Mouse (Mus musculus): ENCODE data around the gene Rnf31. TPM values are rescaled to one million over a fixed set of nuclear protein-coding genes. Genes with fewer than 3 reads are reported as not detected.

Rnf31 gene
- total RNA-seq (2021): 10 to 100 TPM; 28.1 to 36.0 TPM
- long read RNA-seq, experiment 1, transcript Rnf31-201 (21 exons, 3,485 nt): major isoform, 16 of 22 reads
- long read RNA-seq, experiment 1, partial matches to known transcripts: 2 of 22 reads
- long read RNA-seq, experiment 1, other reads (novel, unspliced or antisense): 4 of 22 reads
- long read RNA-seq, experiment 2, transcript Rnf31-201 (21 exons, 3,485 nt): major isoform, 6 of 23 reads
- long read RNA-seq, experiment 2, partial matches to known transcripts: 14 of 23 reads
- long read RNA-seq, experiment 2, other reads (novel, unspliced or antisense): 3 of 23 reads

GRCm38 (mm10) chr14:55591331-55591891 is at the start of gene Rnf31:
Gene Rnf31 (plus strand): TSS chr14:55591708.
- peak; percentile 85 for DNase-seq (ENCODE audit: low spot score in 2 of 2)

GRCm38 (mm10) chr14:55542268-55542667 is 49.2 kb upstream of the Rnf31 start:
- DNase-seq (ENCODE audit: low spot score in 2 of 2): no peak

DNA sequence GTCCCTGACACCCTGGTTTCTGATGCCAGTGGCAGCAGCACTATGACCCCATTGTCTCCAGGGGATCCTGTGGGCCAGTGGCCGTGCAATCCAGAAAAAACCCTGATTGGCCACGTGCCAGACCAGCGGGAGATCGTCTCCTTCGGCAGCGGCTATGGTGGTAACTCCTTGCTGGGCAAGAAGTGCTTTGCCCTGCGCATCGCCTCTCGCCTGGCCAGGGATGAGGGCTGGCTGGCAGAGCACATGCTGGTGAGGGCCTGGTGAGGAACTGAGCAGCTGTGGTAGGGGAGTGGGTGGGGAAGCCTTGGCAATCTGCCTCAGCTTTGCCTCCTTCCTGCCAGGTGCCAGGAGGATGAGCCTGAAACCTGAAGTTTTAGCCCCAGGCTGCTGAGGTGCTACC is 47.2 kb upstream of the Rnf31 start:
- DNase-seq (ENCODE audit: low spot score in 2 of 2): no peak

DNA sequence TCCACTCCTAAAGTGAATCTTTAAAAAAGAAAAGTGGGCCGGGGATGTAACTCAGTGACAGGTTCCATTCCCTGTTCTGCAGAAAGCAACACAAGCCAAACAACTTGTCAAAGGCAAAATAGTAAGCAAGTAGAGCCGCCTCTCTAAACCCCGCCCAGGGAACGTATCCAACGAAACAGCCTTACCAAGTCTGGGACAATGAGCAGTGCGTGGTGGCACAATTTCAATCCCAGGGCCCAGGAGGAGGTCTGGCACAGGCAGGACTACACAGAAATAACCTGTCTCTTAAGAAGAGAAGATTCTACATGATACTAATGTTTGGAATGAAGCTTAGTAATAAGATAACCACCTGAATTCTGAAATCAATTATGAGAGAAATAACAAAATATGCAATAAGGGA is 41.3 kb upstream of the Rnf31 start:
- no peak for DNase-seq (ENCODE audit: low spot score in 2 of 2)

GRCm38 (mm10) chr14:55551347-55551746 is 40.2 kb upstream of the Rnf31 start:
- DNase-seq (ENCODE audit: low spot score in 2 of 2): no peak

DNA sequence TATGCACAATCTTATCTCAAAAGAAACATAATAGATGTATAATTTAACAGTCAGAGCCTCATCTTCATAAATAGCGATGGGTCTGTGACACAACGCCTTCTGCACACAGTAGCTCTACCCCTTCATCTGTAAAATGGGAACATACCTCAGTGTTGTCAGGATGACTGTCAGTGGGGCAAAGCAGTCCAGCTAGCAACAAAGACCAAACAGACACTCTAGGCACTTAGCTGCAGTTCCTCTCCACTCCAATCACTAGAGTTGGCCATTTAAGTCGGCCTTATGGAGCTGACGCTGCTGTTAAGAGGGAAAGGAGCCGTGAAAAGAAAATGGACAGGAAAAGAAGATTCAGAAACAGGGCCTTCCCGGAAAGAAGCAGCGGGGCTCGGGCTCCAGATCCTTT is 39.7 kb upstream of the Rnf31 start:
- no peak for DNase-seq (ENCODE audit: low spot score in 2 of 2)

DNA sequence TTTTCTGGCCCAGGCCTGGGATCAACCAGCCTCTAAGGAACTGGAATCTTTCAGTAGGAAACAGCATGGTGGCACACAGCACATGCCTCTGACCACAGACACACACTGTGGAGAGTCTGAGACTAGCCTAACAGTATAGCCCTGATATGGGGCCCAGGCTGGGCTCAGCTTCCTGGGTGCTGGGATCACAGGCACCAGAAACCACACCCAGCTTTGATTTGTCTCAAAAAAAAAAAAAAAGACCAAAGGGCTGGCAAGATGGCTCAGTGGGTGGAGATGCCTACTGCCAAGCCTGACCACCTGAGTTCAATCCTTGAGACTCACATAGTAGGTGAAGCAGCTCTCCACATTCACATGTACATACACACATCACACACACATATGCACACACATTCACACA is 36.9 kb upstream of the Rnf31 start:
- no peak for DNase-seq (ENCODE audit: low spot score in 2 of 2)

- no peak for DNase-seq (ENCODE audit: low spot score in 2 of 2)
Observed at GRCm38 (mm10) chr14:55555788-55556187, 35.7 kb upstream of the Rnf31 start.

GRCm38 (mm10) chr14:55557003-55557402 is 34.5 kb upstream of the Rnf31 start:
- peak; percentile 72 to 74 for DNase-seq (ENCODE audit: low spot score in 2 of 2)

DNA sequence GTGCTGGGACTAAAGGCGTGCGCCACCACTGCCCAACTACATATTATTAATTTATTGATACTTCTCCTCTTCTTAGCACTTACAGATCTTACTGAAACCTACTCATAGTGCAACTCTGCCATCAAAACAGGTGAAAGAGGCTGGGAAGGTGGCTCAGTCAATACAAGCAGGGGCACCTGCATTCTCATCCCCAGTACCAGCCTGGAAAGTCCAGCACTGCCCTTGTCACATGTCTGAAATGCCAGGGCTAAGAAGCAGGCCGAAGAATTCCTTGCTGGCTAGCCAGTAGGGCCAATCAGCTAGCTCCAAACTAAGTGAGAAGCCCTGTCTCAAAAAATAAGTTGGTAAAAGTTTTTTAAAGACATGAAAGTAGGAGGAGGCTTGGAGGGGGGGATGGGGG is 33.9 kb upstream of the Rnf31 start:
- no peak for DNase-seq (ENCODE audit: low spot score in 2 of 2)

- no peak for DNase-seq (ENCODE audit: low spot score in 2 of 2)
Observed at GRCm38 (mm10) chr14:55558740-55559448, 32.6 kb upstream of the Rnf31 start.

DNA sequence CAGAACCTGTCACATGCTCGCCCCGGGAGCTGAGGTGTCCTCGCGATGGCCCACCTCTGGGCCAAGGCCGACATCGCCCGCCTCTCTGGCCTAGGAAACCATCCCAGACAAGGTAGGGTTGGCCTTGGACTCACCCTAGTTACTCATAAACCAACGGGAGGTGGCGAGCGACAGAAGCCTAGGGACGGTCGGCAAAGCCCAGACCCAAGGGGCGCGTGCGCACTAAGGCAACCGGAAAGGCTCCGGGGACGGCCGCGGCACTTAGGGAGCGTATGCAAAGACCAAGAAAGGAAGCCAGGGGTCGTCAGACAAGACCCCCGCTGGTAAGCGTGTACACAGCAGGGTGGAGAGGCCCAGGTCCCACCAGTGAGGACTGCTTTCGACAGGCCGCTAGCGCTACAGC is 31.7 kb upstream of the Rnf31 start, which contains the start of gene Dcaf11:
Gene Dcaf11, plus strand, starts transcription at position 208 of the 403 bp plus-strand sequence.
- peak; percentile 81 to 84 for DNase-seq (ENCODE audit: low spot score in 2 of 2)

DNA sequence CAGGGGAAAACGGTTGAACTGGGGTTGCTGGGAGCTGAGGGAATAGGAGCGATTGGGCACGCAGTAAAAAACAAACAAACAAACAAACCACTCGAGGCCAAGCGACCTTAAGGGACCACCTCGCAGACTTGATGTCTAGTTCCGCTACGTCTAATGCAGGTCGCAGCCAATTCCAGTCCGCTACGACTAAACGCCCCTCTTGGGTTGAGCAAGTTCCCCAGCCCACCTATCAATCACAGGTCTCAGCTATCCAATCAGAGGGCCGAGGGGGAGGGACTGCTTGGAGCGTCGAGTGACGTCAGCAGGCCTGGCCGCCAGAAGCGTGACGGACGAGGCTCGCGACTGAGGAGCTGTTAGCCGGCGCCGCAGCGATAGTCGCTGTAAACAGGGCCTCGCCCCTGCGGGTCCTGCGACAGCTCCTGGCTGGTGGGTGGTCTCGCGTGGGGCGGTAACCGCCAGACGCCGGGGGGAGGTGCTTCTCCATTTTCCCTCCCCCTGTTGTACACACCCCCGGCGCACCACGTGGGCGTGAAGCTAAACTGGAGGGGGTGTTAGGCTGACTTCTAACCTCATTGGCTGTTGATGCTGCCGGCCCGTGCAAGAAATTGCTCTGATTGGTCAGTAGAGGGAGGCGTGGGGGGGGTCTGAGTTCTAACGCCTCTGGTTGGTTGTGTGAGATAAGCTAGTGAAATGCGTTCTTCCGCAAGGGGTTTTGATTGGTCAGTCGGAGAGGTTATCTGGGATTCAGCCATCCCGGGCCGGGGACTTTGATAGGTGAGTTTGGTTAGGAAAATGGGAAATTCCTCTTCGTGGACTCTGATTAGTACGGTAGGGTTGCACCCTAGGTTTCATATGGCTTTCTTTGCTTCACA is 31.1 kb upstream of the Rnf31 start, which contains the start of gene A730061H03Rik:
Gene A730061H03Rik, minus strand, starts transcription at position 205 of the 872 bp plus-strand sequence.
- DNase-seq (ENCODE audit: low spot score in 2 of 2): peak; percentile 92 to 94

DNA sequence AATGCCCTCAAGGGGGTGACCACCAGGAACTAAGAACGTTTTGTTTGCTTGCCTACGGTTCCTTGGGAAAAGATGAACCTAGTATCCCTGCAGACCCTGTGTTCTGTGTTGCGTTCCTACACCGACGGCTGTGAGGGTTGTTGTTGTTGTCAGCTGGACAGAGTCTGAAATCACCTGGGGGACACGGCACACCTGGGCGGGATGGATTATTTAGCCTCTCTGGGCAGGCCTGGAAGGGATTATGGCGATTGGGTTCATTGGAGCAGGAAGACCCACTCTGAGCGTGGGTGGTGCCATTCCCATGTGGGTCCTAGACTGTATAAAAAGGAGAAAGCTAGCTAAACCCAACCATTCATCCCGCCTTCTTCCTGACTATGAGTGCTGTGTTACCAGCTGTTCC is 29.6 kb upstream of the Rnf31 start:
- DNase-seq (ENCODE audit: low spot score in 2 of 2): no peak

- DNase-seq (ENCODE audit: low spot score in 2 of 2): no peak
Observed at GRCm38 (mm10) chr14:55563249-55563648, 28.3 kb upstream of the Rnf31 start.

DNA sequence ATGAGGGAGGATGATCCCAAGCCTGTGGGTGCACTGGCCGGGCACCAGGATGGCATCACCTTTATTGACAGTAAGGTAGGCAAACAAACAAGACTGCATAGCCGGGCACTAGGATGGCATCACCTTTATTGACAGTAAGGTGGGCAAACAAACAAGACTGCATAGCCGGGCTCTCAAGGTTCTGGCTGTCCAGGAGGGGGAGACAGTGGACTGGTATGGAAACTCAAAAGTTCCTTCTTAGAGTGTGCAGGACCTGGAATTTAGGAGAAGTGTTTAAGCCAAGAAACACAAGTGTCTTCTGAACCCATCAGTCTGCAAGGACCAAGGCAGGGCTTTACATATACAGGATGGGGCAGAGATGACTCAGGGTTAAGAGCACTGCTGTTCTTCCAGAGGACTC is 25.8 kb upstream of the Rnf31 start:
- DNase-seq (ENCODE audit: low spot score in 2 of 2): no peak

GRCm38 (mm10) chr14:55567496-55567895 is 24.0 kb upstream of the Rnf31 start:
- DNase-seq (ENCODE audit: low spot score in 2 of 2): no peak

DNA sequence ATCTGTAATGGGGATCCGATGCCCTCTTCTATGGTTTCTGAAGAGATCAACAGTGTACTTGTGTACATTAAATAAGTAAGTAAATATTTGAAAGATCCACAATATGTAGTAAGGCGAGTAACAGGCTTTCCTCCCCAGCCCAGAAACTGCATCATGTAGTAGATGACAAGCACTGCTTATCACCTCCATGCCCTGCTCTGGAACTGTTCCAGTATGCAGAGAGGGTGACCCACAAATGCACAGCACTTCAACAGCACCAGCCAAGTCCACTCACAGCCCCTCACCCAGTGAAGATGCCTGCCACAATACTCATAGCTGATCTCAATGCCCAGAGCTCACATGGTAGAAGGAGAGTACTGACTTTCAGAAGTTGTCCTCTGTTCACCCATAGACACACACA is 20.9 kb upstream of the Rnf31 start:
- no peak for DNase-seq (ENCODE audit: low spot score in 2 of 2)

- DNase-seq (ENCODE audit: low spot score in 2 of 2): no peak
Observed at GRCm38 (mm10) chr14:55571760-55572159, 19.7 kb upstream of the Rnf31 start.

DNA sequence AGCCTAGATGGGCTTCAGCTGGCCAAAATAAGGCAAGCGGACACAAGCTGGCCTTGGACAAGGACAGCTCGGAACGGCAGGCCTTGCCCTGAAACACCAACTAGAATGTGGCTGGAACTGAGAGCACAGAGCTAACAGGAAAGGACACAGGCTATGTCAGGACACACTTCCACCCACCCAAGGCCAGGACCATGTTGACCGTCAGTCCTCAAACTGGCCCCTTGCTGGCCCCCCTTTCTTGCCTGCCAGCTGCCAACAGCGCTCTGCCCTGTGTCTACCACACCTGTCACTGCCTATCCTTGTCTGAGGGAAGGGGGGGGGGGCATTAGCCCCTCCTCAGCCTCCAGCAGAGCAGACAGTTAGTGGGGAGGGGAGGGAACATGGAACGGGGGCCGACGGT is 16.2 kb upstream of the Rnf31 start, which contains the start of gene Fitm1:
Gene Fitm1, plus strand, starts transcription at position 316 of the 400 bp plus-strand sequence.
- DNase-seq (ENCODE audit: low spot score in 2 of 2): no peak

DNA sequence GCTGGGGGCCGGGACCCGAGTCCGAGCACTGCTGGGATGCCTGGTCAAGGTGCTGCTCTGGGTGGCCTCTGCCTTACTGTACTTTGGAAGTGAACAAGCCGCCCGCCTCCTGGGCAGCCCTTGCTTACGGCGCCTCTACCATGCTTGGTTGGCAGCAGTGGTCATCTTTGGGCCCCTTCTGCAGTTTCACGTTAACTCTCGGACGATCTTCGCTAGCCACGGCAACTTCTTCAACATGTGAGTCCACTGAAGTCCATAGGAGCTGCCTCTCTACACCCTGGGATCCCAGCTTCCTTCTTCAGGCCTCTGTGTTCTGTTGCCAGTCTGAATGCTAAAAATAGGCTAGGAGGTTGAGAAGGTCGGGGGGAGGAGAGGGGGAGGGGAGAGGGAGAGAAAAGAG is 15.8 kb upstream of the Rnf31 start:
- no peak for DNase-seq (ENCODE audit: low spot score in 2 of 2)

Data from adrenal gland, adult 18-20 months (tissue).